Mouse (Mus musculus): Measurements from ENCODE around the gene Stx19. TPM values are rescaled to one million over a fixed set of nuclear protein-coding genes. Genes with fewer than 3 reads are reported as not detected.

Gene Stx19
- not detected for total RNA-seq (2021)
- long read RNA-seq, experiment 1: 0 reads
- long read RNA-seq, experiment 2: 0 reads

DNA sequence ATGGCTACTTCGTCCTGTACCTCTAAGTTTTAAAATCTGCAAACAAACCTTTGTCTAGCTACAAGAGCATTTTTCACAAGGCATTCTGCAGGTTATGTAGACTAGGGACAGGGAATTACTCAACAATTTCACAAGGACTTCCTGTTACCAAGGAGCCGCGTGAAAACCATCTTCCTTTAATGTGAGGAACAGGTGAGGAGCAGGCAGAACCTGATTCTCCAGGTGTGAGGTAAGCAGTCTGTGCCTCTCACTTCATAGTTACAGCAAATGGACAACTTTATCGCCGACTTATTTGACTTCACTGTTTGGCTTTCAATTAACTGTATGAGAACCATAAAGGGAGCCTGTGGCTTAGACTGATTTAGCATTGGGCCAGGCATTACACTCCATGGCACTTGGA, at the start of gene Stx19:
Gene Stx19 (plus strand): TSS at position 186 of the 400 bp plus-strand sequence.
- no peak for DNase-seq

DNA sequence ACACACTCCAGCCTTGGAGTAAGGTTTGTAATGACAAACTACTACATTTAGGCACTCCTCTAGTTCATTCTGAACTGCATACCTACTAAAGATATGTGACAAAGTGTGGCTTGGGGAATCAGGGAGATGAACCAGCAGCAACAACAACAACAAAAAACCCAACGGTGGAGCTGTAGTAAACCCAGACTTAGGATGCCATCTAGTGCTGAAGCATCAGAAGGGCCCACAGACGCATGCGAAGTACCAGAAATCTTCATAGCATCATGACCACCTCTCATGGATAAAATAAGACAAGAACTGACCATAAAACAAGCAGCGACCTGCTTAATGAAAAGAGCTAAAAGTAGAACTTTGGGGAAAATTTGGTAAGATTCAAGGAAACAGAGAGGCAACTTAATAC, 41.0 kb upstream of the Stx19 start:
- no peak for DNase-seq

DNA sequence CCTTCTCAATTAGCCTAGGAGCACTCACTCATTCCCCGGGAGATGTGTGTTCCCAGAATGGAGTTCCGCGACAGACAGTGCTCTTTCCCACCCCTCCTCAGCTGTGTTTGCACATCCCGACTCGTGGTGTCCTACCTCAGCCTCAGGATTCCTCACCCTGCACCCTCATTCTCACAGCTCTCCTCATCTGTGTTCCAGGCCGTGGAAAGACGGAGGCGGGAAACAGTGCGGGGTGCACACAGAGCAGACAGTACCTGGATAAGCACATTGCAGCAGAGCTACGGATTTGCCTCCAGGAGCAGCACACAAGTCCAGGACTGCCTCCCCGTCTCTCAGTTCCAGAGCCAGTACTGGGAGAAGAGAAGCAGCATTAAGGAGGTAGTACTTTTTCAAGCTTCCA, 38.4 kb upstream of the Stx19 start:
- no peak for DNase-seq

DNA sequence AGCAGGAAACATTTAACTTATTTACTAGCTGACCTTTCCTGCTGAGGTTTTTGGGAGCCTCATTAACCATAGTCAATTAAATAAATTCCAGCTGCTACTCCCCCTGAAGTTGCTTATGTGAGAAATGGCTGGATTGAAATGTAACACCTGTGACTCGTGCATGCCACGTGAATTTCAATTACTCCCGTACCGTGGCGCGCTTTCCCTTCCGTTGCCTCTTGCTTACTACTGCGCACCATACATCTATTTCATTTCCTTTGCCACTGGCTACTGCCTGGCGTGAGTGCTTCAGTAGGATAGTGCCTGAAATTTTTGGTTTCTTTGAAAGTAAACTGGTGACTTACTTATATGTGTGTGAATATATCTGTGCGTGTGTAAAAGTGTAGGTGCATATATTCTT, 36.2 kb upstream of the Stx19 start:
- no peak for DNase-seq

DNA sequence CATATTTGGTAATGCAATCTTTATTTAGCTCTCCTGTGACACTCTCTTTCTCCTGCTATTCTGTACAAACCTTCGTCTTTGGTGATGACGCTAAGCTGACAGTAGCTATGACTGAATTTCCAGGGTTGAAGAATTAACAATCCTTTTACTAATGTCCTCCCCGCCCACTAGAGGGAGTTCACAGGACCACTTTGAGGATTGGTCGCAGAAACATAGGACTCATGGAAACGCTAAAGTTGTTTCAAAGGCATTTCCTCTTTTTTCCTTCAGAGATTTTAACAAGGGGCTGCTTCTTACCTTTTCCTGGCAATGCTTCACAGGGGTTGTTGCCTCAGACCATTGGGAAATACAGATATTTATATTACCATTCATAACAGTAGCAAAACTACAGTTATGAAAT, 32.2 kb upstream of the Stx19 start:
- DNase-seq: no peak

DNA sequence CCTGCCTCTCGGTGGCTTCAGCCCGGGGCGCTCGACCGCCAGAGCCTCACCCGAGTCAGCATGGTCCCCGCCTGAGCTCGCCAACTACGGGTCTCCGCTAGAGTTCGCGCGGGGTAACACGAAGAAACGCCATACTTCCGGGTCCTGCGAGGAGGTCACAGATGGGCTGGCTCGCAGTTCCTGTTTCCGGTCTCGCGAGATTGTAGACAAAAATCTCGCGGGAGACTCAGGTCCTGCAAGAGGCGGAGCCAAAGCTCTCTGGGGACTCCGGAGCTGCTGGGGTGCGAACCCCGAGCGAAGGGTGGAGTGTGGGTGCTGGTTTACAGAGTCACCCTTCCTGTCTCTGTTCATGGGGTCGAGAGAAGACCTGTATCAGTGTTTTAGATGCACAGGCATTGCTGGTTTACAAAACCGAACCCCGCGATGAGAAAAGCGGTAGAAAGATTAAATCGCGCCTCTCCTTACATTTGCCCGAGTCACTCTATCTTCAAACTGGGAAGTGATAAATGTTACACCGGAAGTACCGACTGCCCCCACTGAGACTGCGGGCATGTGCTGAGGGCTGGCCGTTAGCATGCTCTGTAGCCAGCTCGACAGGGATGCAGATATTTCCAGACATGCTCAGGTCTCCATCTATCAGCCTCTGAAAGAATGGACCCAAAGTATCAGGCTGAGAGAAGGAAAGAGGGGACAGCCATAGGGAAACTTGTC, 27.7 kb upstream of the Stx19 start, which contains the start of gene Nsun3:
Gene Nsun3 (minus strand): TSS at position 198 of the 711 bp plus-strand sequence.
- peak; percentile 86 for DNase-seq

DNA sequence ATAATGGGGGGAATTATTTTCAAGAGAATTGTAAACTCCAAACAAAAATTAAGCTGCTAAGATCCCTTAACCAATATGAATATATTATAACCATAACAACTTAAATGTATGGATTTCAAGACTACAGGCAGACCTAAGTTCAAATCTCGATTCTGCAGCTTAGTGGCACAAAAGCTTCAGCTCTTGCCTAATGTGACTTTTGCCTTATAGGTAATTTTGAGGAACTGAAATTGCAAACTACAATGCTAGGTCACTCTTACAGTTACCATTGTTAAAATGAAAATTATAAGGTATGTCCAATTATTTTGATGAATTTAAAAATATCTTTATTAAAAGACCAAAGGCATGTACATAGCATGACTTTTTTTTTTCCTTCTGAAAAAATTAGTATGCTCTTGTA, 17.9 kb upstream of the Stx19 start:
- no peak for DNase-seq

DNA sequence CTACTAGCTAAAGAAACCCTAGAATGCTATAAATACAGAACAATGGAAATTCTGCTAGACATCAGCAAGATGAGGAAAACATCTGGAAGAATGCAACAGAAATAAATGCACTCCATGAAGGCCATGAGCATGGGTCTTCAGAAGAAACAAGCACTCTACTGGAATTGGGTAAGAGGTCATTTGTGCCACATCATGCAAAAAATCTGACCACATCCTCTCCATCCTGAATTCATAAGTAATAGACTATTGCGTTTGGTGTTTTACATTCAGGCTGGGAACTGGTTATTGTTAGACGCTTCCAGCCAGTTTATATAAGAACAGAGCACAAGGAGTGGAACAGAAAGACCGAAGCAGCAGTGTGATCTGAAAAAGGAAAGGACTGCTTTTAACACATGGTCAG, 15.7 kb upstream of the Stx19 start:
- DNase-seq: no peak

DNA sequence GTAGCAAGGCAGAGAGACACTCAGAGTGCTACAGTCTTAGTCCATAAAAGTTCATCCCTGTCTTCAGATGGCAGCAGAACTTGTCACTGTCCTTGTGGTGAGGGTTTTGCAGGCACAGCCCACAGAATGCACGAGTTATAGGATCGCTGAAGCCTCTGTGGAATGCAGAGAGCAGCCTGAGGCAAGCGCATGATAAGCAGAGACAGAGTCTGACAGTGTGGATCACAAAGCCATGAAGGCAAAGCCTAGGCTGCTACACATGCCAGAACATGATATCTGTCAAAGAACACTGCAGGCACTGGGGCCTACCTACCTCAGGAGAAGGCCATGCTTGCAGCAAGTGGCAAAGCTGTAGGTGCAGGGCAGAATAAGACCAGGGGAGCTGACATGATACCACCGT, 15.1 kb upstream of the Stx19 start:
- no peak for DNase-seq

DNA sequence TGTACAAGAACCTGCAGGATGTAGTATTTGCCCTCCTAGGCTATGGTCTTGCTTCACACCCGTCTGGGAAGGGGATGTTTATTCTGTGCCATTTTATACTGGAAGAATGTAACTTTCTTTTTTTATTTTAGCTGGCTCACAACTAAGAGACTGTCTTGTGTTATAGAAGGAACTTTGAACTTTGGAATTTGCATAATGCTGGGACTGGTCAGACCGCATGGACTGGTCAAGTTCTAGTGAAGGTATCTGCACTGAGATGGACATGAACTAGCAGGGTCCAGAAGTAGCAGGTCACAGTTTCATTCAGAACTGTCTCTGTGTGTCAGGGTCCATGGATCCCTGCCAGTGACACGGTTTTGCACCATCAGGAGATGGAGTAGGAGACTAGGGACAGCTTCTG, 14.6 kb upstream of the Stx19 start:
- DNase-seq: no peak

DNA sequence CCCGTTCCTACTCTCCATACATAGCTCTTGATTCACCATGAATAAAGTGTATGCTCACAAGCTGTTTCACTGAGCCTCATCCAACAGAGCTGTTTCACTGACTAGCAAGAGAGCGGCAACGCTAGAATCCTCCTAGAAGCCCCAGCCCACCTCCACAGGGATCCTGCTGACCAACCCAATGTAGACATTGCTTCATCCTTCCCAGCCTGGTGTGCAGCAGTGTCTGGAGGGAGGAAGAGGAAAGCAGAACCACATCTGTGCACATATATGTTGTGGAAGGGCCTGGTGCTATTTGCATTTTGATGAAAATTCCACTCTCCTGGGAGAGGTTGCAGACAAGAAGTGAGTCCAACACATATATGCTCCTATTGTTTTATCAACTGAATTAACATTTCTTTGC, 9.9 kb upstream of the Stx19 start:
- no peak for DNase-seq

DNA sequence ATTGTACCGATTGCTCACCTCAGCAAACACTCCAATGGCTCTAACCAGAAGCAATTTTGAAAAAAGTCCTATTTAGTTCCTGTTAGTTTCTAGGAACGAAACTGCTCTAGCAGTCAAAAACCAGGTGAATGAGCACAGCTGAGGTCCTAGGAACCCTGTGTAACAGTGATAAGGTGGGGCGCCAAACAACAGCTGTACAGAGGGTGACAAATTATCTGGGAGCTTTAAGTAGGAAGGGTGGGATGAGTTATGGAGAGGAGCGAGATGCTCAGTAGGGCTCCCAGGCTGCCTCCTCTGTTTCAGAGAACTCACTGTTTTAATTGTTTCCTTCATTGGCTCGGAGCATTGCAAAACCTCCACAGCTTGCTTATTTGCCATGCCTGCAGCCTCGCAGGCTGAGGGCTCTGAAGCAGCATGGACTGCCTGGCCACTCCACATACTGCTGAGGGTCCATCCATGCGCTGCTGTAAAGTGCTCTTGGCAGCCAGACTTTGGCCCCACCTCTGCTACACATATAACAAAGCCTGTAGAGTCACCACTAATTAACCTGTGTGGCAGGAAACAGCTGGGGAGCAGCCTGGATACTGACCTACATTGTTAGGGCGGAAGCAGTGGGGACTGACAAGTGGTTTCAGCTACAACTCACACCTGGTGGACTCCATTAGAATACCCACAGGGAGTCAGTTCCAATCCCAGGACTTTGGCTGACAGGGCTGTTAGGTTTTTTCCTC, 7.1 kb upstream of the Stx19 start:
- no peak for DNase-seq

DNA sequence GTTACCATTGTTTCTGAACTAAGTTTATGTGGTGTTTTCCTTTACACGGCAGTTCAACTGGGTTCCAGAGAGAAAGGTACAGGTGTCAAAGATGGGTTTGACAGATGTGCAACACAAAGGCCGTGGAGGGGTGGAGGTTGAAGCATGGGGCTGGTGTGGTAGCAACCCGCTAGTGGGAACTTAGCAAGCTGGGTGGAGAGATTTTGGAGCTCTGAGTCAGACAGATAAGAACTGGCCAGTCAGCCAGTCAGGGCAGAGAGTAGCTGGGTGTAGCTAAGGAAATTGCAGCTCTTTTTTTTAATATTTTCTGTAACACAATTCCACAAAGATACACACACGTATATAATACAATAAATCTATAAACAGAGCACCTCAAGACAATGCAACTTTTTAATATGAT, 3.6 kb upstream of the Stx19 start:
- no peak for DNase-seq

DNA sequence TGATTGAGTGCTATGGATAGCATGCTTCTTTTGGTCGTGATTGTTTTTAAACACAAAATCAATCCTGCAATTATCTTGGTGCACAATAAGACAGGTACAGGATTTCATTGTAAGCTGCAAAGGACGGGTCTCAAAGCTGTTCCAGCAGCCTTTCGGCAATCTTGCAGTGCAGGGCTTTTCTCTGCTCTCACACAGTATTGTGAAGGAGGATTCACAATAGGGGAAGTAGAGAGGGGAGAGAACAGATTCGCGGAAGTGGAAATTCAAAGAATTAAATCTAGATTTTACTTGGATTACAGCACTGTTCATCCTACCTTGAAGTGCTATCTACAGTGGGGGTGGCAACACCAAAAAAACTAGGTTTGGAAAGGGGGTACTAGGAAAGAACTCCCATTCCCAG, 686 bp upstream of the Stx19 start:
- no peak for DNase-seq

DNA sequence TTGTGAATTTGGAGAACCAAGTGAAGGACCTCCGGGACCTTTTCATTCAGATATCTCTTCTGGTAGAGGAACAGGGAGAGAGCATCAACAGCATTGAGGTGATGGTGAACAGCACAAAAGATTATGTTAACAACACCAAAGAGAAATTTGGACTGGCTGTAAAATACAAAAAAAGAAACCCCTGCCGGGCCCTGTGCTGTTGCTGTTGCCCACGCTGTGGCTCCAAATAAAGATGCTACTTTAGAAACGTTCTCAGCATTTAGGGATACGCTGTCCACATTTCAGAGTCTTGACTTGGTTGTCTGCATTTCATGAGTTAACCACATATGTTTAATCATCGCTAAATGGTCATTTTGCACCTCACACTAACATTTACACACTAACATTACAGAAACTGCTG, 8.0 kb downstream of the Stx19 start:
- DNase-seq: no peak

DNA sequence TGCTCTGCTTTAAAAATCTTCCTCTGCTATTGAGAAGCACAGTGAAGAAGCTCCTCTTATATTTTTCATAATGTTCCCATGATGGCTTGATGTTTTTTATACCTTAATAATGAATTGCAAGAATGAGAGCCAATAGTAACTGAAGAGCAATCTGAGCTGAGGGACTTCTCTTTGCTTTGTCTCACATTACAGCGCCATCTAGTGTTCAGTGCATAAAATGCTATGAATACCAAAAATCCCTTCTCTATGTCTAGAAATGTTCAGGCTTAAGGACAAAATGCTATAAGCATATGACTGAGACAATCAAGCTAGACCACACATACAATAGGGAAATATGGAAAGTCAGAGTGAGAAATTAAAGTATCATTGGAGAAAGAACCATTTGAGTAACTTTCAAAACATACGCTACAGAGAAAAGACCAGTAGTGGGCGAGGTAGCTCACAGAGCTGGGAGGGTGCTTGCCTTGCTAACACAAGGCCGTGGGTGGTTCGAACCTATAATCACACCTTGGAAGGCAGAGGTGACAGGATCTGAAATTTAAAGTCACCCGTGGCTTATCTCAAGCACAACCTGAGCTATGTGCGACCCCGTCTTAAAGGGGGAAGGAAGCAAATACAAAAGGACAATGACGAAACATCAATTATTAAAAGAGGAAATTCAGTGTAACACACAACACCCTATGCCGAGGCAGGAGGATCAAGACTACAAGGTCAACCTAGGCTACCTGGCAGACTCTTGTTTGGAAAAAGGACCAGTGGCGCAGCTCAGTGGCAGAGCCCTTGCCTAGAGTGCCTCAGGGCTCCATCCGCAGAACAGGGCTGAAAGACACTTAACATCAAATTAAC, 11.9 kb downstream of the Stx19 start:
- DNase-seq: no peak

DNA sequence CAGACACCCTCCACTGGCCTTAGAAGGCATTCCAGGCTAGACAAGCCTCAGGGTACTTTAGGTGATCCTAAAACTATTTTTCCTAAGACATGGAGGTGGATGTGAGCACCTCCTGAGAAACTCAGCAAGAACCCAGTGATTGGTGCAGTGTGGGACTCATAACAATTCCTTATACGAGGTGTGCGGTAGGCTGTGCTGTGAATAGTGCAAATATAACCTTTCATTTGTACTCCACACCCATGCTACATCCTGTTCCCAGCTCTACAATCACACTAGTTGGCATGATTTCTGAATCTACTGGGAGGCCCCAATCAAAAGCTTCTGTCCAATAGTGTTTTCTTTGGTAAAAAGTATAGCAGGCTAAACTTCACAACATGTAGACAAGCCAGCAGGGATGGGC, 17.6 kb downstream of the Stx19 start:
- no peak for DNase-seq

DNA sequence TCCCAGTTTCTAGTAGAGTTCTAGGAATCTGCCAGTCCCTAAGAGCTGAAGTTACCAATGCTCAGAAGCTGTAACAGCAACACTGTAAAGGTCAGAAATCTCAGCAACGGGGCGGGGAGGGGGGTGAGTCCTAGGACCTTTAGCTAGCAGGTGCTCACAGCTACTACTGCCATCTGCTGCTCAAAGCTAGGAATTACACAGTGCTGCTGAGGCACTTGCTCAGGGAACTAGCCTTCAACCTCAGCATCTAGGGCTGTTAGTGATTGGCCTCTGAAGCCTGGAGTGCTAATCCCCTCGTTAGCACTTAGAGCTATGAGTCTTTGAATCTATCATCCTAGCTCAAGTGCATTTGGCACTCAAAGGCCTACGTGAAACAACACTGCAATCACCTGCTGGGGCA, 18.0 kb downstream of the Stx19 start:
- DNase-seq: peak; percentile 29

DNA sequence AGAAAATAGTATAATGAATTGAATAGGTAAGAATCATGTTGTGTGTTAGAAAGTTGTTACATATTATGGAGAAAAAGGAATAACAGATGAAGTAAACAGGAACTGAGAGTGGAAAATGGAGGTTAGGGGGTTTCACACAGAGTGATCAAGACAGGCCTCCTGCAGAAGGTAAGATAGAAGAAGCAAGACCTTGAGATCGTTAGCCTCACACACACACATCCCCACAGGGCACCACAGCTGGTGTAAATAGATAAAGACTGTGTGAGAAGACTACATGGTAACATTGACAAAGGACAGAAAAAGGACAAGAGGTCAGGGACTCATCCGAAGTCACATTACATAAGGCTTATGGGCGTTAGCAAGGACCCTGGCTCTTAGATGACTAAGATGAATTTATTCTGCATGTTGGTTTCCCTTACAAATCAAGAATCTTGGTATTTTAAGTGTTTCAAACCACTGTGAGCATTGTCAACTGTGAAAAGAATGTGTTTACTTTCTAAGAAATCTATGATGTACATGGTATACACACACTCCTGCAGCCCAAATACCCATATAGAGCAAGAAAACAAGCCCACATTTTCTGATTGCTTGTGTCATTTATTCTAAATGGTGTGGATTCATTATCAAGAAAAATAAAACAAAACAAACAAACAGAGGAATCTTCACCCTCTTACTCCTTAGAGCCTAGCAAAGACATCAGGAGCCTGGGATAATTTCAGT, 19.7 kb downstream of the Stx19 start:
- DNase-seq: no peak

DNA sequence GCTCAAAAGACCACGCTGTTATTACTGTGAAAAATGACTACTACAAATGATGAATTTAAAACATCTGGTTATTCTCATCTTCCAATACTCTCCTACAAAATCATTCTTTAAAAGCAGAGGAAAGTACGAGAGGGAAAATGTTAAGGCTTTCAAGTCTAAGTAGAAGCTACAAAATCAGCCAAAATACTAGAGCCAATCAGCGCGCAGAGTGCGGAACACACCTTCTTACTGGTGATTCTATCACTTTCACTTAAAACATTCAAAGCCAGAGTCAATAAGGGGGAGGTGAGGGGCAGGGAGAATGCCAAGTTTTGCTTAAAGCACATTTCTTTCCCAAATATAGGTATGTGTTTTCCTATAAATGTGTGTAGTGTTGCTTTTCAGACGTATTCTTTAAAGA, 30.9 kb downstream of the Stx19 start:
- DNase-seq: no peak

DNA sequence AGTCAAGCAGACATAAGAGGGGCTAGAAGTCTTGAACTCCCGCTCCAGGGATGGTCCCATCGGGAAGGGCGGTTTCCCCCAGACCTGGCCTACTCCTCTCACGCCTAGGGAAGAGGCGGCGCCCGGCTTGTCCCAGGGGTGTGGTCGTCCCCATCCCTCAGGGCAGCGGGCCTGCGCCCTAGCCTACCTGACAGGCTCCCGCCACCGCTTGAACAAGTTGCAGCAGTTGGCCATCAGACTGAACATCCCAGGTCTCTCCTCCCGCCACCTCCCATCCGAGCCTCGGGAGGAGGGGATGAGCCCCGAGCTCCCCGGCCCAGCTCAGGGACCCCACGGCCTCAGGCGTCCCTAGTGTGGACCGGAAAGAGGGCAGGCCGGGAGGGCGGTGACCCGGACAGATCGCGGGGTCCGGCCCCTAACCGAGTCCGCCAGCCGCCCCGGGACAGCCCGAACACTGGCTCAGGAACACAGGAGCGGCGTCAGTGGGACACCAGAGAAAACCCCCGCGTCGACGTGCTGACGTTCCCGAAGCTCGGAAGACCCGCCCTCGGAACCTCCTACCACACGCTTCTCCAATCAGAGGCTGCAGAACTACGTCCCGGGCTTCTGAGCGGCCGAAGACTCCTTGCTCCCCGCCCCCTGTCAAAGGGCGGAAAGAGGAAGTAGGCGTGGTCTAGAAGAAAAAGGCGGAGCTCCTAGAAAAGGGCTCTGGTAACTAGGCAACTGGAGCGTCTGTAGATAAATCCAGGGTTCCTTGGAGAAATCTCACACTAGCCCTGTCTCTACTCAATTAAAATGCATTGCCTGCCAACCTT, 32.2 kb downstream of the Stx19 start, which contains the start of gene Arl13b:
Gene Arl13b (minus strand): TSS at position 543 of the 815 bp plus-strand sequence.
- DNase-seq: peak; percentile 82
